Mouse (Mus musculus): Measurements from ENCODE around the gene Thap4. TPM values are rescaled to one million over a fixed set of nuclear protein-coding genes. Genes with fewer than 3 reads are reported as not detected.

Thap4 gene
- total and polyA plus RNA-seq, 3 experiments = 35.8 to 52.4 (median 50.2) TPM

GRCm38 (mm10) chr1:93689901-93690496 is 64.7 kb downstream of the Thap4 start:
- Histone ChIP-seq H3K4me1 (ENCODE audit: control insufficient read depth in 1 of 2, insufficient read depth in 2 of 2) (peaks cover 0 to 5% of the 10 kb centered on the region in 2 experiments; a peak in 1 of 4 replicates), H3K27me3 (replicated peaks) (peaks cover 18% of the 10 kb centered on the region), H3K4me2 (ENCODE audit: insufficient read depth, low read depth, poor library complexity, severe bottlenecking) (no peak overlapping the region), H3K79me2 (replicated peaks; ENCODE audit: control insufficient read depth, extremely low read depth, insufficient read depth, poor library complexity, severe bottlenecking) (no peaks in the 10 kb centered on the region), H3K4me3 (replicated peaks in 1 of 3; ENCODE audit: low read depth in 2 of 3, low read length in 2 of 3, poor library complexity in 1 of 3) (no peak overlapping the region), H3K27ac (ENCODE audit: insufficient read depth, low read depth) (no peak overlapping the region), H3K9me3 (replicated peaks; ENCODE audit: low read length) (peaks cover 8% of the 10 kb centered on the region), H3K36me3 (replicated peaks in 1 of 2; ENCODE audit: control insufficient read depth in 1 of 2, insufficient read depth in 1 of 2, low read length in 1 of 2) (peaks cover 0 to 2% of the 10 kb centered on the region in 2 experiments), H3K9ac (ENCODE audit: insufficient read depth, low read depth) (no peak overlapping the region)
- DNase-seq (ENCODE audit: extremely low read depth) = no peak
- in situ Hi-C loops (cut with MboI; ENCODE audit: low pct_ligation_motif_present, low pct_unique_long_range_greater_than_20kb, low sequenced_read_pairs) = no loop called here
- TF ChIP-seq MAFK (IDR thresholded peaks at IDR 0.05; ENCODE audit: insufficient replicate concordance, low read length) = no peak
- no peak for TF ChIP-seq CHD2 (IDR thresholded peaks at IDR 0.05; ENCODE audit: low read length)
- TF ChIP-seq POLR2AphosphoS2 (IDR thresholded peaks at IDR 0.05; ENCODE audit: low read depth, low read length) = no peak
- TF ChIP-seq RCOR1 (conservative IDR thresholded peaks at IDR 0.05; ENCODE audit: low read depth, low read length) = no peak
- no peak for TF ChIP-seq CTCF (conservative IDR thresholded peaks at IDR 0.05 in 1 of 2, IDR thresholded peaks at IDR 0.05 in 1 of 2; ENCODE audit: low read depth in 2 of 2, low read length in 2 of 2)
- dilution Hi-C loops (cut with MboI; ENCODE audit: extremely low pct_ligation_motif_present, extremely low pct_unique_long_range_greater_than_20kb, low sequenced_read_pairs) = no loop called here

GRCm38 (mm10) chr1:93688154-93688553 is 66.5 kb downstream of the Thap4 start:
- H3K4me3 ChIP-seq (replicated peaks in 1 of 3; ENCODE audit: low read depth in 2 of 3, low read length in 2 of 3, poor library complexity in 1 of 3) = no peak overlapping the region
- H3K9me3 ChIP-seq (replicated peaks; ENCODE audit: low read length) = peaks cover 8% of the 10 kb centered on the region
- DNase-seq (ENCODE audit: extremely low read depth) = no peak
- no peak overlapping the region for H3K9ac ChIP-seq (ENCODE audit: insufficient read depth, low read depth)
- no peaks in the 10 kb centered on the region for H3K79me2 ChIP-seq (replicated peaks; ENCODE audit: control insufficient read depth, extremely low read depth, insufficient read depth, poor library complexity, severe bottlenecking)
- peaks cover 0 to 5% of the 10 kb centered on the region in 2 experiments; a peak in 1 of 4 replicates for H3K4me1 ChIP-seq (ENCODE audit: control insufficient read depth in 1 of 2, insufficient read depth in 2 of 2)
- no peak overlapping the region for H3K4me2 ChIP-seq (ENCODE audit: insufficient read depth, low read depth, poor library complexity, severe bottlenecking)
- H3K27me3 ChIP-seq (replicated peaks) = peaks cover 22% of the 10 kb centered on the region
- H3K36me3 ChIP-seq (replicated peaks in 1 of 2; ENCODE audit: control insufficient read depth in 1 of 2, insufficient read depth in 1 of 2, low read length in 1 of 2) = peaks cover 0 to 2% of the 10 kb centered on the region in 2 experiments
- H3K27ac ChIP-seq (ENCODE audit: insufficient read depth, low read depth) = no peak overlapping the region
- dilution Hi-C loops (cut with MboI; ENCODE audit: extremely low pct_ligation_motif_present, extremely low pct_unique_long_range_greater_than_20kb, low sequenced_read_pairs) = no loop called here
- in situ Hi-C loops (cut with MboI; ENCODE audit: low pct_ligation_motif_present, low pct_unique_long_range_greater_than_20kb, low sequenced_read_pairs) = no loop called here
- TF ChIP-seq MAFK (IDR thresholded peaks at IDR 0.05; ENCODE audit: insufficient replicate concordance, low read length) (no peak), MYC (IDR thresholded peaks at IDR 0.05; ENCODE audit: low read depth, low read length) (no peak), NRF1 (IDR thresholded peaks at IDR 0.05; ENCODE audit: low read depth, low read length) (no peak), JUND (conservative IDR thresholded peaks at IDR 0.05; ENCODE audit: low read depth, low read length) (no peak), ZNF384 (IDR thresholded peaks at IDR 0.05; ENCODE audit: low read depth, low read length) (no peak), HCFC1 (IDR thresholded peaks at IDR 0.05; ENCODE audit: low read depth, low read length) (no peak), USF2 (conservative IDR thresholded peaks at IDR 0.05; ENCODE audit: low read depth, low read length) (no peak), ZC3H11A (IDR thresholded peaks at IDR 0.05; ENCODE audit: low read depth, low read length) (no peak)

GRCm38 (mm10) chr1:93686961-93687320 is 67.7 kb downstream of the Thap4 start:
- H3K9me3 ChIP-seq (replicated peaks; ENCODE audit: low read length) = peaks cover 11% of the 10 kb centered on the region
- H3K4me3 ChIP-seq (replicated peaks in 1 of 3; ENCODE audit: low read depth in 2 of 3, low read length in 2 of 3, poor library complexity in 1 of 3) = no peak overlapping the region
- peaks cover 0 to 2% of the 10 kb centered on the region in 2 experiments for H3K36me3 ChIP-seq (replicated peaks in 1 of 2; ENCODE audit: control insufficient read depth in 1 of 2, insufficient read depth in 1 of 2, low read length in 1 of 2)
- H3K27me3 ChIP-seq (replicated peaks) = peaks cover 22% of the 10 kb centered on the region
- no peak overlapping the region for H3K27ac ChIP-seq (ENCODE audit: insufficient read depth, low read depth)
- H3K9ac ChIP-seq (ENCODE audit: insufficient read depth, low read depth) = no peak overlapping the region
- no peak for TF ChIP-seq RAD21 (IDR thresholded peaks at IDR 0.05; ENCODE audit: low read depth, low read length)
- TF ChIP-seq PAX5 (IDR thresholded peaks at IDR 0.05; ENCODE audit: low read length) = no peak
- DNase-seq (ENCODE audit: extremely low read depth) = no peak
- H3K4me2 ChIP-seq (ENCODE audit: insufficient read depth, low read depth, poor library complexity, severe bottlenecking) = no peak overlapping the region
- H3K79me2 ChIP-seq (replicated peaks; ENCODE audit: control insufficient read depth, extremely low read depth, insufficient read depth, poor library complexity, severe bottlenecking) = no peaks in the 10 kb centered on the region
- dilution Hi-C loops (cut with MboI; ENCODE audit: extremely low pct_ligation_motif_present, extremely low pct_unique_long_range_greater_than_20kb, low sequenced_read_pairs) = no loop called here
- in situ Hi-C loops (cut with MboI; ENCODE audit: low pct_ligation_motif_present, low pct_unique_long_range_greater_than_20kb, low sequenced_read_pairs) = no loop called here
- H3K4me1 ChIP-seq (ENCODE audit: control insufficient read depth in 1 of 2, insufficient read depth in 2 of 2) = peaks cover 0 to 5% of the 10 kb centered on the region in 2 experiments; a peak in 1 of 4 replicates
